Mouse (Mus musculus): ENCODE data around the gene Asb18. TPM values are rescaled to one million over a fixed set of nuclear protein-coding genes. Genes with fewer than 3 reads are reported as not detected.

The Asb18 gene
- polyA plus RNA-seq, 1 experiment from 2014 or later: 0.04 TPM

DNA sequence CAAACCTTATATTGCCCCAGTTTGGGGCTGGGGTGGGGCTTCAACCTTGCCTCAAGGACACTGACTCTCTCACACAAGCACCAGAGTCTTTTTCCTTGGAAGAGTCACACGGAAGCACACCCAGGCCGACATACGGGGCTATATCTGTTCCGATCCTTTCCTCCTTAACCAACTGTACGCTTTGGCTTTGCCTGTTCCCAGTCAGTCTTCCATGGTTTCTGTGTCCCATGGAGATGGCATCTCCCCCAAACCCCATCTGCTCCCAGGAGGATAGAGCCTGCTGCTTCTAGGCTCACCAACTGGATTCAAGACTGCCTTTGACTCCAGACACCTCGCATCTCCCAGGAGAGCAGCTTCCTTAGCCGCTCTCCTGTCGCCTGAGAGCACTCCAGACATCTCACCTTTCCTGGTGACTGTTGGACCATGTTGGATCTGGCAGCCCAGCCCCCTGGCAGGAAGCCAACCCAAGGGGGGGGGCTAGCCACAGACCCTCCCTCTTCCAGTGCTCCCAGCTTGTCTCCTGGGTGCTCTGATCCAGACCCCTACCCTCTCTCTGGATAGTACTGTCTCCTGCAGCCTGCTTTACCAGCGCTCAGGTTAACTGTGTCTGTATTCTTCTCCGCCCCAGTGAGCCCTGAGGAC lies 45.3 kb downstream of the Asb18 start:
- Histone ChIP-seq H3K4me1 (ENCODE audit: control insufficient read depth, insufficient read depth, low read length) (peaks cover 3% of the 10 kb centered on the region; the same call in 1 of the 2 replicates), H3K9ac (ENCODE audit: low read length) (no peak overlapping the region), H3K9me3 (ENCODE audit: control insufficient read depth, low read length) (no peaks in the 10 kb centered on the region), H3K27ac (replicated peaks; ENCODE audit: low read depth, low read length) (no peak overlapping the region), H3K27me3 (ENCODE audit: control insufficient read depth, insufficient read depth, low read length) (peaks cover 42% of the 10 kb centered on the region), H3K4me3 (ENCODE audit: low read depth, low read length) (no peak overlapping the region), H3K4me2 (ENCODE audit: low read depth, severe bottlenecking) (no peak overlapping the region), H3K36me3 (ENCODE audit: control insufficient read depth, insufficient read depth, low read length) (no peaks in the 10 kb centered on the region)
- DNase-seq (ENCODE audit: low spot score) (no peak), ATAC-seq (ENCODE audit: insufficient number of reproducible peaks, low FRiP score, low TSS enrichment, low read depth) (no peak)
- WGBS: 58% methylated on average over 10 of the region's 10 CpGs

DNA sequence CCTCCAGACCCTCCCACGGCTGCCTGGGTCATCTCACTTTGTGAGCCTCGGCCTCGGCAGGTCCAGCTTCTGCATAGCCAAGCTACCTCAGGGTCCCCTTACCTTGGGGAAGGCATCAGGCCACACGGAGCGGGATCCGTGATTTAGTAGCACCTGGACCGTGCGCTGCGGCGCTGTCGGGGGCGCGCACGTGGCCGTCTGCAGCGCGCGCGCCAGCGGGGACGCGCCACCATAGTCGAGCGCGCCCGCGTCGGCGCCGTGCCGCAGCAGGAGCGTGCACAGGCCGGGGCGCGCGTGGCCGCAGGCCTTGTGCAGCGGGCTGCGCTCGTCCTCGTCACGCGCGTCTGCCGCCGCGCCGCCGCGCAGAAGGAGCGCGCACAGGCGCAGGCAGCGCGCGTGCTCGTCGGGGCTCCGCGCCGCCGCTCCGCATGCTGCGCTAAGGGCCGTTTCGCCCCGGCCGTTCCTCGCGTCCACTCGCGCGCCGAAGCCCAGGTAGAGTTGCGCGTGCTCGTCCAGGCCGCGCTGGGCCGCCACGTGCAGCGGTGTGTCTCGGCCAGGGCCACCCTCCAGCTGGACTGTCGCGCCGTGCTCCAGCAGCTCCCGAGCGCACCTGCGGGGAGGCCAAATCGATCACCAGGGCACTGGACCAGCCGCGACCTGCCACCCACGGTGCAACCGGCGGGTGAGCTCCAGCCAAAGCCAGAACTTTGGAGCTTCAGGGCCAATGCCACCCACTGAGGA lies 46.2 kb downstream of the Asb18 start:
- peak overlapping the region; percentile 96 for H3K4me2 ChIP-seq (ENCODE audit: low read depth, severe bottlenecking)
- H3K4me1 ChIP-seq (ENCODE audit: control insufficient read depth, insufficient read depth, low read length): peaks cover 3% of the 10 kb centered on the region; the same call in 1 of the 2 replicates
- H3K9me3 ChIP-seq (ENCODE audit: control insufficient read depth, low read length): no peaks in the 10 kb centered on the region
- DNase-seq (ENCODE audit: low spot score): peak; percentile 59
- H3K4me3 ChIP-seq (ENCODE audit: low read depth, low read length): peak overlapping the region; percentile 54
- no peaks in the 10 kb centered on the region for H3K36me3 ChIP-seq (ENCODE audit: control insufficient read depth, insufficient read depth, low read length)
- peaks cover 42% of the 10 kb centered on the region for H3K27me3 ChIP-seq (ENCODE audit: control insufficient read depth, insufficient read depth, low read length)
- no peak for ATAC-seq (ENCODE audit: insufficient number of reproducible peaks, low FRiP score, low TSS enrichment, low read depth)
- H3K27ac ChIP-seq (replicated peaks; ENCODE audit: low read depth, low read length): no peak overlapping the region
- WGBS: under 1% methylated on average over 95 of the region's 95 CpGs
- peak overlapping the region; percentile 62 for H3K9ac ChIP-seq (ENCODE audit: low read length)

DNA sequence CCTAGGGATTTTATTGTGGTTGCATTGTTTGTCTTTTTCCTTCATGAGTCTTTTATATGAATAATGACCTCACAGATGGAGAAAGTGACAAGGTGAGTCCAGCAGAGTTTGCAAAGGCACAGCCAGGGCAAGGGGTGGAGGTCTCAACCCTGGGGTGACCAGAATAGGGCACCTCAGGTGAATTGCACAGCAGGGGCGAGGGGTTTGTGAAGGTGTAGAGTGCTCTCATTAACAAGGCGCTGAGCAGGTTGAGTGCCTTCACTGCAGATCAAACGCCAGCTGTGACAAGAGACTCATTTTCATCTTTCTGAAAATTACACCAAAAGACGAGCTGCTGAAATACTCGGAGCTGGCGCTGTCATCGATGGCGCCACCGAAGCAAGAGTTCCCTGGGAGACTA lies 46.9 kb downstream of the Asb18 start:
- Histone ChIP-seq H3K4me1 (ENCODE audit: control insufficient read depth, insufficient read depth, low read length) (peaks cover 3% of the 10 kb centered on the region; the same call in 1 of the 2 replicates), H3K9me3 (ENCODE audit: control insufficient read depth, low read length) (no peaks in the 10 kb centered on the region), H3K9ac (ENCODE audit: low read length) (no peak overlapping the region), H3K27me3 (ENCODE audit: control insufficient read depth, insufficient read depth, low read length) (peaks cover 42% of the 10 kb centered on the region), H3K4me2 (ENCODE audit: low read depth, severe bottlenecking) (peak overlapping the region; percentile 96; the same call in 1 of the 2 replicates), H3K27ac (replicated peaks; ENCODE audit: low read depth, low read length) (no peak overlapping the region), H3K4me3 (ENCODE audit: low read depth, low read length) (peak overlapping the region; percentile 54; the same call in 1 of the 2 replicates), H3K36me3 (ENCODE audit: control insufficient read depth, insufficient read depth, low read length) (no peaks in the 10 kb centered on the region)
- ATAC-seq (ENCODE audit: insufficient number of reproducible peaks, low FRiP score, low TSS enrichment, low read depth) (no peak), DNase-seq (ENCODE audit: low spot score) (peak; percentile 32)
- 12% methylated on average over 9 of the region's 9 CpGs for WGBS

DNA sequence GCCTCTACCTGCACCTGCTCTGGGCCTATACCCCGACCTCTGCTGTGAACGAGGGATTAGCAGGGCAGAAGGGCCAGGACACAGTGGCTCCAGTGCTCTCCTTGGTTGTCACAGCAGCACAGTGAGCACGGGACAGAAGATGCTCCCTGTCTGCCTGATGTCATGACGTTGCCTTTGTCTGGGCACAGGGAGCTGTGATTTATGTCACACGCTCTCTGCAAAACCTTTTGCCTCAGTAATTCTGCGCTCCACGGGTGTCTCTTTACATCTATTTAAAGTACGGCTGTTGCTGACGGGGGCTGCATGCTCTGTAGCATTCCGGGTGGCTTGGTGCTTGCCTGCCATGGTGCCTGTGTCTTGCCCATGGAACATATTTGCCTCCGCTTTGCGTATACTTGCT lies 50.0 kb downstream of the Asb18 start:
- Histone ChIP-seq H3K4me1 (ENCODE audit: control insufficient read depth, insufficient read depth, low read length) (peaks cover 3% of the 10 kb centered on the region; the same call in 1 of the 2 replicates), H3K4me3 (ENCODE audit: low read depth, low read length) (no peak overlapping the region), H3K27me3 (ENCODE audit: control insufficient read depth, insufficient read depth, low read length) (peaks cover 27% of the 10 kb centered on the region), H3K4me2 (ENCODE audit: low read depth, severe bottlenecking) (no peak overlapping the region), H3K9me3 (ENCODE audit: control insufficient read depth, low read length) (no peaks in the 10 kb centered on the region), H3K9ac (ENCODE audit: low read length) (no peak overlapping the region), H3K27ac (replicated peaks; ENCODE audit: low read depth, low read length) (no peak overlapping the region), H3K36me3 (ENCODE audit: control insufficient read depth, insufficient read depth, low read length) (no peaks in the 10 kb centered on the region)
- no peak for ATAC-seq (ENCODE audit: insufficient number of reproducible peaks, low FRiP score, low TSS enrichment, low read depth)
- 65% methylated on average over 12 of the region's 12 CpGs for WGBS
- no peak for DNase-seq (ENCODE audit: low spot score)

DNA sequence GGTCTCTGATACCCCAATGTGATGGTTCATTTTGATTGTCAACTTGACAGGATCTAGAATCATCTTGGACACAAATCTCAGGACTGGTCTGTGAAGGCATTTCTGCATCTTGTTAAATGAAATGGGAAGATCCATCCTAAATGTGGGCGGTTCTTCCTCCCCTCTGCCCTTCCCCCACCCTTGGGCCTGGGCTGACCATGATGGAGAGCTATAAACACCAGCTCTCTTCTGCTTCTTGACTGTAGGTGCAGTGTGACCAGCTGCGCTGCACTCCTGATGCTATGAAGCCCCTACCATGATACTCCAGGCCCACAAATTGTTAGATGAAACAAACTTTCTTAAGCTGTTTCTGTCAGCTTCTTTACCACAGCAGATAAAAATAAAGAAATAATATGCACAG lies 51.2 kb downstream of the Asb18 start:
- no peaks in the 10 kb centered on the region for H3K4me1 ChIP-seq (ENCODE audit: control insufficient read depth, insufficient read depth, low read length)
- peaks cover 15% of the 10 kb centered on the region for H3K27me3 ChIP-seq (ENCODE audit: control insufficient read depth, insufficient read depth, low read length)

DNA sequence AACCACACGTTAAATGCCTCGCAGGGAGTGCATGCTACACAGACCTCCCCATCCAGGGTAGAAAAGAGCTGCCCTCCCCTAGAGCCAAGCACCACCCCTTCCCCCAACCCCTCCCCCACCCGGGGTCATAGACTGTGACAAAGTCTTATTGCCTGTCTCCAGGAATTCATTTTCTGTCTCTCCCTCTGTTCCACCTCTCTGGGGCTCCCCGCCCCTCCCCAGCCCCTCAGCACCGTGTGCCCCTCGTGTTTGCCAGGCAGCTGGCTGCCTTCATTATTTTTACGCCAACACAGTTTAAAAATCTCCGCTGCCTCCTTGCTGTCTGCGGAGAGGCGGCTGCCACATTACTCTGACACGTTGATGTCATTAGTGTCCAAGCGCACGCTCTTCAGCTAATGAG lies 52.4 kb downstream of the Asb18 start:
- 6% methylated on average over 13 of the region's 13 CpGs for WGBS
- H3K36me3 ChIP-seq (ENCODE audit: control insufficient read depth, insufficient read depth, low read length): no peaks in the 10 kb centered on the region
- DNase-seq (ENCODE audit: low spot score) (peak; percentile 31), ATAC-seq (ENCODE audit: insufficient number of reproducible peaks, low FRiP score, low TSS enrichment, low read depth) (no peak; the same call in 1 of the 2 replicates)
- no peaks in the 10 kb centered on the region for H3K4me1 ChIP-seq (ENCODE audit: control insufficient read depth, insufficient read depth, low read length)
- H3K27ac ChIP-seq (replicated peaks; ENCODE audit: low read depth, low read length): no peak overlapping the region
- H3K4me2 ChIP-seq (ENCODE audit: low read depth, severe bottlenecking): peak overlapping the region; percentile 24; the same call in 1 of the 2 replicates
- no peak overlapping the region for H3K9ac ChIP-seq (ENCODE audit: low read length)
- H3K27me3 ChIP-seq (ENCODE audit: control insufficient read depth, insufficient read depth, low read length): peaks cover 4% of the 10 kb centered on the region
- no peaks in the 10 kb centered on the region for H3K9me3 ChIP-seq (ENCODE audit: control insufficient read depth, low read length)
- no peak overlapping the region for H3K4me3 ChIP-seq (ENCODE audit: low read depth, low read length)

More for the DNA sequence above, 51.2 kb downstream of the Asb18 start:
- ATAC-seq (ENCODE audit: insufficient number of reproducible peaks, low FRiP score, low TSS enrichment, low read depth): no peak
- Histone ChIP-seq H3K4me3 (ENCODE audit: low read depth, low read length) (no peak overlapping the region), H3K4me2 (ENCODE audit: low read depth, severe bottlenecking) (no peak overlapping the region), H3K9me3 (ENCODE audit: control insufficient read depth, low read length) (no peaks in the 10 kb centered on the region), H3K27ac (replicated peaks; ENCODE audit: low read depth, low read length) (no peak overlapping the region), H3K9ac (ENCODE audit: low read length) (no peak overlapping the region), H3K36me3 (ENCODE audit: control insufficient read depth, insufficient read depth, low read length) (no peaks in the 10 kb centered on the region)
- no peak for DNase-seq (ENCODE audit: low spot score)
- WGBS: 83% methylated on average over 2 of the region's 2 CpGs

DNA sequence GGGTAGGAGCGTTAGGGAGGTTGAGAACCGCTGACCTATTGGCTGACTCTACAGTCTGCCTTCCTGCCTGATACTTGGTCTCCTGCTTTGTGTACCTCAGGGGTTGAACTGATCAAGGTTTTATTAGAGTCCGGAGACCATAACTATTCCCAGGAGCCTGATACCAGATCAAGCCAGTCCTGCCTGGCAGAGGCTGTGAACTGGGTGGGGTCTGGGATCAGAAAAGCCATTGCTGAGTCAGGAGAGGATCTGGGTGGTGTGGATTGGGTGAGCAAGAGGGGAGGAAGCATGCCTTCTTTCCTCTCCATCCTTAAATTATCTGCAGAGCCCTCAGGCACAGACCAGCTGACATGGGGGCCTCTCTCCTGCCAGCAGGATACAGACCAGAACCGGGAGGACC lies 55.1 kb downstream of the Asb18 start:
- Histone ChIP-seq H3K4me1 (ENCODE audit: control insufficient read depth, insufficient read depth, low read length) (no peaks in the 10 kb centered on the region), H3K36me3 (ENCODE audit: control insufficient read depth, insufficient read depth, low read length) (no peaks in the 10 kb centered on the region), H3K4me2 (ENCODE audit: low read depth, severe bottlenecking) (no peak overlapping the region), H3K9me3 (ENCODE audit: control insufficient read depth, low read length) (no peaks in the 10 kb centered on the region), H3K27ac (replicated peaks; ENCODE audit: low read depth, low read length) (no peak overlapping the region), H3K9ac (ENCODE audit: low read length) (no peak overlapping the region), H3K4me3 (ENCODE audit: low read depth, low read length) (no peak overlapping the region), H3K27me3 (ENCODE audit: control insufficient read depth, insufficient read depth, low read length) (peaks cover 3% of the 10 kb centered on the region; the same call in 1 of the 2 replicates)
- DNase-seq (ENCODE audit: low spot score): no peak
- WGBS: 70% methylated on average over 4 of the region's 4 CpGs
- no peak for ATAC-seq (ENCODE audit: insufficient number of reproducible peaks, low FRiP score, low TSS enrichment, low read depth)

DNA sequence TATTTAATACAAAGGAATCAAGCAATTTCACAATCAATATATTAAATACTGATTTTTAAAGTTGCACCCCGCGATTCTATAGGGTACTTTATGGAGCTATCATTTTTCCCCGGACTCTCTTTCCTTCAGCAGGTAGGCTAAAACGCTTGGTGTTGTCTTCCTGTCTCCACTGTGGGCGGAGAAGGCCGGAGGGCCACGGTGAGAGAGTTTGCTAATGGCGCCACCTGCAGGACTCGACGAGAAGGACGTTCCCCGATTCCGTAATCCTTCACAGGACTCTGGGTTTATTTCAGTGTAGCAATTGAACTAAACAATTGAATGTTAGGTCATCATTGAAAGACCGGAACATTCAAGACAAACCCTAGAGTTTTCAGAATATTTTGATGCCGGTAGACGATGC lies 71.3 kb downstream of the Asb18 start:
- no peak for ATAC-seq (ENCODE audit: insufficient number of reproducible peaks, low FRiP score, low TSS enrichment, low read depth)
- no peak overlapping the region for H3K4me2 ChIP-seq (ENCODE audit: low read depth, severe bottlenecking)
- 4% methylated on average over 16 of the region's 16 CpGs for WGBS
- no peak overlapping the region for H3K4me3 ChIP-seq (ENCODE audit: low read depth, low read length)
- peak; percentile 92 for DNase-seq (ENCODE audit: low spot score)
- no peak overlapping the region for H3K9ac ChIP-seq (ENCODE audit: low read length)
- no peaks in the 10 kb centered on the region for H3K9me3 ChIP-seq (ENCODE audit: control insufficient read depth, low read length)
- peaks cover 14% of the 10 kb centered on the region for H3K4me1 ChIP-seq (ENCODE audit: control insufficient read depth, insufficient read depth, low read length)
- no peaks in the 10 kb centered on the region for H3K36me3 ChIP-seq (ENCODE audit: control insufficient read depth, insufficient read depth, low read length)
- H3K27ac ChIP-seq (replicated peaks; ENCODE audit: low read depth, low read length): no peak overlapping the region
- peaks cover 44% of the 10 kb centered on the region for H3K27me3 ChIP-seq (ENCODE audit: control insufficient read depth, insufficient read depth, low read length)

Data from limb, embryonic 11.5 days (tissue).